Mouse (Mus musculus) small intestine, adult 2 months (tissue): ENCODE measurements around the gene Fanca.

Source experiments
- CTCF ChIP-seq: fragments of 200-500 bp; IDR thresholded peaks from 2 replicates; pipeline ENCODE4 v1.5.1; 2012; ENCODE audit warnings: low read depth, mild to moderate bottlenecking, control low read depth, inconsistent platforms, low read length, moderate library complexity, mixed read lengths; ENCODE audit not compliant: insufficient replicate concordance, insufficient read length; ENCODE audit errors: extremely low read depth
- POLR2A ChIP-seq: fragments of 200-500 bp; IDR thresholded peaks from 2 replicates; pipeline ENCODE4 v1.6.1; 2012; ENCODE audit warnings: low read depth, mild to moderate bottlenecking, control low read depth, inconsistent platforms, low read length, moderate library complexity

GRCm38 (mm10) chr8:123245543-123245942 lies 72.8 kb downstream of the Fanca start:
- TF ChIP-seq CTCF (no peak), POLR2A (no peak)
